Mouse (Mus musculus): ENCODE measurements around the gene Sp7. TPM values are rescaled to one million over a fixed set of nuclear protein-coding genes. Genes with fewer than 3 reads are reported as not detected.

Gene Sp7
- polyA plus RNA-seq (2015; fragmentation: Nextera tagmentation; extraction: Ambion mirVana), result 1.1 and 1.2 TPM in 2 replicates

- H3K36me3 ChIP-seq, result no peaks in the 10 kb centered on the region
- WGBS, result 6% methylated on average over 15 of the region's 15 CpGs
- peak within 1 kb of the TSS; percentile 55 for H3K4me2 ChIP-seq
- H3K9ac ChIP-seq, result peak within 1 kb of the TSS; percentile 66
- peaks cover 67% of the 10 kb centered on the region for H3K27me3 ChIP-seq
- H3K27ac ChIP-seq, result peak within 1 kb of the TSS; percentile 30
- ATAC-seq (ENCODE audit: low FRiP score), result peak; percentile 69; the same call in 1 of the 2 replicates
- peak within 1 kb of the TSS; percentile 33 for H3K4me3 ChIP-seq
- no peaks in the 10 kb centered on the region for H3K9me3 ChIP-seq
- peaks cover 27% of the 10 kb centered on the region for H3K4me1 ChIP-seq (replicated peaks)
Measured at GRCm38 (mm10) chr15:102366733-102367344, at the start of gene Sp7. Sp7 (minus strand) TSS chr15:102367182.

DNA sequence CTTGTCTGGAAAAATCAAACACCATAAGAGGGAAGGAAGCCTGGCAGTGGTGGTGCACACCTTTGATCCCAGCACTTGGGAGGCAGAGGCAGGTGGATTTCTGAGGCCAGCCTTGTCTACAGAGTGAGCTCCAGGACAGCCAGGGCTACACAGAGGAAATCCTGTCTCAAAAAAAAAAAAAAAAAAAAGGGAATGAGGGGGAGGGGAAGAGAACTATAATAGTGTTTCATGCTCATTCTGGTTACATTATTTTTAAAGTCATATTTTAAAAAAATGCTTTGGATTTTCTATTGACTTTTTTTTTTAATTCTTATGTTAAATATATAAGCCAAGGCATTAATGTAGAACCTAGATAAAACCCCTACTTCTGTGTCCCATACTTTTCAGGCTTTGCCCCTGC lies 46.7 kb upstream of the Sp7 start:
- H3K9me3 ChIP-seq, result no peaks in the 10 kb centered on the region
- no peak overlapping the region for H3K9ac ChIP-seq
- H3K36me3 ChIP-seq, result peaks cover 55% of the 10 kb centered on the region
- H3K4me1 ChIP-seq (replicated peaks), result peaks cover 40% of the 10 kb centered on the region
- no peak overlapping the region for H3K27ac ChIP-seq
- H3K27me3 ChIP-seq, result no peaks in the 10 kb centered on the region
- ATAC-seq (ENCODE audit: low FRiP score), result no peak
- no peak overlapping the region for H3K4me2 ChIP-seq
- H3K4me3 ChIP-seq, result no peak overlapping the region

DNA sequence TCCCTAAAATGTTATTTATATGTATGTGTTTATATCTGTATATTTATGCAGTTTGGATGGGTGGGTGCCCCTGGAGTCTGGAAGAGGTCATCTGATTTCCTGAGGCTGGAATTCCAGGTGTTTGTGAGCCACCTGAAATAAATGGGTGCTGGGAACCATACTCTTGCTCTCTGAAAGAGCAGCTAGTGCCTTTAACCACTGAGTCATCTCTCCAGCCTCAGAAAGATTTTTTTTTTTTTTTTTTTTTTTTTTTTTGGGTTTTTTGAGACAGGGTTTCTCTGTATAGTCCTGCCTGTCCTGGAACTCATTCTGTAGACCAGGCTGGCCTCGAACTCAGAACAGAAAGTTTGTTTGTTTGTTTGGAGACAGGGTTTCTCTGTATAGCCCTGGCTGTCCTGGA lies 44.1 kb upstream of the Sp7 start:
- H3K4me1 ChIP-seq (replicated peaks), result peaks cover 55% of the 10 kb centered on the region

GRCm38 (mm10) chr15:102409286-102409685 lies 42.3 kb upstream of the Sp7 start:
- no peaks in the 10 kb centered on the region for H3K9me3 ChIP-seq
- H3K27me3 ChIP-seq, result no peaks in the 10 kb centered on the region
- H3K36me3 ChIP-seq, result peaks cover 56% of the 10 kb centered on the region
- peaks cover 59% of the 10 kb centered on the region for H3K4me1 ChIP-seq (replicated peaks)
- WGBS, result 92% methylated on average over 3 of the region's 3 CpGs
- no peak for ATAC-seq (ENCODE audit: low FRiP score)
- peak overlapping the region; percentile 11; the same call in 1 of the 2 replicates for H3K4me3 ChIP-seq
- peak overlapping the region; percentile 31 for H3K4me2 ChIP-seq
- H3K9ac ChIP-seq, result peak overlapping the region; percentile 31; the same call in 1 of the 2 replicates
- H3K27ac ChIP-seq, result no peak overlapping the region

More for the DNA sequence above, 44.1 kb upstream of the Sp7 start:
- H3K27ac ChIP-seq, result no peak overlapping the region
- 0 out of 2 replicates have a peak overlapping the region, but pooled peaks have one; percentile 12 for H3K4me3 ChIP-seq
- H3K9ac ChIP-seq, result no peak overlapping the region
- ATAC-seq (ENCODE audit: low FRiP score), result no peak
- 100% methylated on average over 1 of the region's 1 CpGs for WGBS
- H3K36me3 ChIP-seq, result peaks cover 58% of the 10 kb centered on the region
- no peaks in the 10 kb centered on the region for H3K27me3 ChIP-seq
- no peaks in the 10 kb centered on the region for H3K9me3 ChIP-seq
- peak overlapping the region; percentile 31 for H3K4me2 ChIP-seq

DNA sequence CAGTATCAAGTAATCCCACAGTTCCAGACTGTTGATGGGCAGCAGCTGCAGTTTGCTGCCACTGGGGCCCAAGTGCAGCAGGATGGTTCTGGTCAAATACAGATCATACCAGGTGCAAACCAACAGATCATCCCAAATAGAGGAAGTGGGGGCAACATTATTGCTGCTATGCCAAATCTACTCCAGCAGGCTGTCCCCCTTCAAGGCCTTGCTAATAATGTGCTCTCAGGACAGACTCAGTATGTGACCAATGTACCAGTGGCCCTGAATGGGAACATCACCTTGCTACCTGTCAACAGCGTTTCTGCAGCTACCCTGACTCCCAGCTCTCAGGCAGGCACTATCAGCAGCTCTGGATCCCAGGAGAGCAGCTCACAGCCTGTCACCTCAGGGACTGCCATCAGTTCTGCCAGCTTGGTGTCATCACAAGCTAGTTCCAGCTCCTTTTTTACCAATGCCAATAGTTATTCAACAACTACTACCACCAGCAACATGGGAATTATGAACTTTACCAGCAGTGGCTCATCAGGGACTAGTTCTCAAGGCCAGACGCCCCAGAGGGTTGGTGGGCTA lies 41.7 kb upstream of the Sp7 start:
- Histone ChIP-seq H3K4me3 (no peak overlapping the region), H3K9me3 (no peaks in the 10 kb centered on the region), H3K4me1 (replicated peaks) (peaks cover 59% of the 10 kb centered on the region), H3K36me3 (peaks cover 50% of the 10 kb centered on the region), H3K27ac (no peak overlapping the region), H3K9ac (peak overlapping the region; percentile 31; the same call in 1 of the 2 replicates), H3K27me3 (no peaks in the 10 kb centered on the region), H3K4me2 (peak overlapping the region; percentile 31; the same call in 1 of the 2 replicates)
- ATAC-seq (ENCODE audit: low FRiP score), result no peak
- 85% methylated on average over 2 of the region's 2 CpGs for WGBS

- H3K4me3 ChIP-seq, result peak overlapping the region; percentile 86; the same call in 1 of the 2 replicates
- no peak for ATAC-seq (ENCODE audit: low FRiP score)
- no peaks in the 10 kb centered on the region for H3K9me3 ChIP-seq
- H3K9ac ChIP-seq, result no peak overlapping the region
- H3K4me1 ChIP-seq (replicated peaks), result peaks cover 59% of the 10 kb centered on the region
- H3K36me3 ChIP-seq, result peaks cover 45% of the 10 kb centered on the region
- no peaks in the 10 kb centered on the region for H3K27me3 ChIP-seq
- no peak overlapping the region for H3K27ac ChIP-seq
- H3K4me2 ChIP-seq, result peak overlapping the region; percentile 57
- WGBS, result 96% methylated on average over 10 of the region's 10 CpGs
Measured at GRCm38 (mm10) chr15:102407681-102408557, 40.9 kb upstream of the Sp7 start.

GRCm38 (mm10) chr15:102406912-102407580 lies 40.1 kb upstream of the Sp7 start:
- Histone ChIP-seq H3K4me2 (peak overlapping the region; percentile 57), H3K4me1 (replicated peaks) (peaks cover 56% of the 10 kb centered on the region)

DNA sequence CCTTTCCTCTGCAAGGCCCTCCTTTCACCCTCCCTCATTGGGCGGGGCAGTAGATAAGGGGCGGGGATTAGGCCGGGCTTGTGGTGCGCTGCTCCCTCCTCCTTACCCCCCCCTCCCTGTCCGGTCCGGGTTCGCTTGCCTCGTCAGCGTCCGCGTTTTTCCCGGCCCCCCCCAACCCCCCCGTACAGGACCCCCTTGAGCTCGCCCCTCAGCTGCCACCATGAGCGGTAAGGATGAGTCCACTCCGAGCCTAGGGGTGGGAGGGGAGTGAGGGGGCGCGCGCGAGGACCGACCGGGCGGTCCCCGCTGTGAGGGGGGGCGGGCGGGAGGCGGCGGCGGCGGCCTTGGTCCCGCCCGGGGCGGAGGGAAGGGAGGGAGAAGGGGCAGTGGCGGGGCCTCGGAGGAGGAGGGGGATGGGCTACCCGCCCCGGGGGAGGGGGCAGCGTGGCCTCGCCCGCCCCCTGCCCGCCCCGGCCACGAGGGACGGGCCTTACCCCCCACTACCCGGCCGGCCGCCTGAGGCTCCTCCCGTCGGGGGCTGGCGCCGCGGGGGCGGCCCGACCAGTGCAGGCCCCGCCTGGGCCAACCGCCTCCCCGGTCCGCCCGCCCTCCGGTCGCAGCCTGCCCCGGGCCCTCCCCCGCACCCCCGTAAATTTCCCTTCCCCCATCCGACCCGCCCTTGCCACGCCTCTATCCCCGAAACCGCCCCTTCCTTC lies 39.4 kb upstream of the Sp7 start:
- Histone ChIP-seq H3K4me3 (peak overlapping the region; percentile 86), H3K4me1 (replicated peaks) (peaks cover 51% of the 10 kb centered on the region), H3K27me3 (no peaks in the 10 kb centered on the region), H3K27ac (peak overlapping the region; percentile 92), H3K4me2 (peak overlapping the region; percentile 57), H3K36me3 (peaks cover 32% of the 10 kb centered on the region), H3K9ac (peak overlapping the region; percentile 94), H3K9me3 (no peaks in the 10 kb centered on the region)
- 1% methylated on average over 15 of the region's 69 CpGs for WGBS
- ATAC-seq (ENCODE audit: low FRiP score), result no peak

More at GRCm38 (mm10) chr15:102406912-102407580, 40.1 kb upstream of the Sp7 start:
- H3K4me3 ChIP-seq, result peak overlapping the region; percentile 86
- H3K9ac ChIP-seq, result peak overlapping the region; percentile 94
- 29% methylated on average over 3 of the region's 3 CpGs for WGBS
- ATAC-seq (ENCODE audit: low FRiP score), result no peak
- H3K9me3 ChIP-seq, result no peaks in the 10 kb centered on the region
- no peaks in the 10 kb centered on the region for H3K27me3 ChIP-seq
- H3K36me3 ChIP-seq, result peaks cover 37% of the 10 kb centered on the region
- H3K27ac ChIP-seq, result peak overlapping the region; percentile 92

DNA sequence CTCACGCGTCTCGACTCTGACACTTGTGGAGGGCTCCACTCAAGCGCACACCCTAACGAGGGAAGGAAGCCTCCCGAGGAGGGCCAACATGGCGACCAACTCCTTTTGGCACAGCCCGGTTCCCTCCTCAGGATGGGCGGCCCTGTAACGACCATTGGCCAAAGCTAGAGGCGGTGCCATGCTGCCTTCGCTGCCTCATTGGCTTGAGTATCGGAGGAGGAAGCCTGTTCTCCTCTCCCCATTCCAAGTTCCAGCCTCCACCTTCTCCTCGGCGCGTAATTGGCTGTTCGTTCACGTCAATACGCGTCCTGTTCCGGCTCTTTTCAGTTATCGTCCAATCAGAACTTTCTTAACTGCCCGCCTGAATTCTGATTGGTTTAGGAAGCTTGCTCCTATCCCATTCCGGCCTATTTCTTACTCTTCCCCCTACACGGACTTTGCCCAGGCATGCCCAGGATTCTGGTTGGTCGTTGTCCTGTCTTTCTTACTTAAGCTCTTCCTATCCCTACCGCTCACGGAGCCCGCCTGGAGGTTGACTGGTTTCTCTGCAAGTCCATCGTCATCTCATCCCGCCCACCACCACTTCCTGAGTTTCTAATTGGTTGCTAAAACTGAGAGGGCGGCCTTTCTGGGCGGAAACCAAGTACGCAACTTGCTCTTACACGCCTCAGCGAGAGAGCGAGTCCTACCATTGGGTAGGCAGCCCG lies 38.7 kb upstream of the Sp7 start, which contains the start of gene Sp1:
Gene Sp1 (plus strand): TSS at position 655 of the 707 bp plus-strand sequence.
- H3K9ac ChIP-seq, result peak within 1 kb of the TSS; percentile 94
- H3K4me1 ChIP-seq (replicated peaks), result peaks cover 43% of the 10 kb centered on the region
- H3K27ac ChIP-seq, result peak within 1 kb of the TSS; percentile 99
- under 1% methylated on average over 38 of the region's 38 CpGs for whole genome bisulfite sequencing
- no peaks in the 10 kb centered on the region for H3K27me3 ChIP-seq
- ATAC-seq (ENCODE audit: low FRiP score), result peak; percentile 99
- peak within 1 kb of the TSS; percentile 86 for H3K4me3 ChIP-seq
- peak within 1 kb of the TSS; percentile 62 for H3K4me2 ChIP-seq
- H3K36me3 ChIP-seq, result peaks cover 28% of the 10 kb centered on the region
- H3K9me3 ChIP-seq, result no peaks in the 10 kb centered on the region

DNA sequence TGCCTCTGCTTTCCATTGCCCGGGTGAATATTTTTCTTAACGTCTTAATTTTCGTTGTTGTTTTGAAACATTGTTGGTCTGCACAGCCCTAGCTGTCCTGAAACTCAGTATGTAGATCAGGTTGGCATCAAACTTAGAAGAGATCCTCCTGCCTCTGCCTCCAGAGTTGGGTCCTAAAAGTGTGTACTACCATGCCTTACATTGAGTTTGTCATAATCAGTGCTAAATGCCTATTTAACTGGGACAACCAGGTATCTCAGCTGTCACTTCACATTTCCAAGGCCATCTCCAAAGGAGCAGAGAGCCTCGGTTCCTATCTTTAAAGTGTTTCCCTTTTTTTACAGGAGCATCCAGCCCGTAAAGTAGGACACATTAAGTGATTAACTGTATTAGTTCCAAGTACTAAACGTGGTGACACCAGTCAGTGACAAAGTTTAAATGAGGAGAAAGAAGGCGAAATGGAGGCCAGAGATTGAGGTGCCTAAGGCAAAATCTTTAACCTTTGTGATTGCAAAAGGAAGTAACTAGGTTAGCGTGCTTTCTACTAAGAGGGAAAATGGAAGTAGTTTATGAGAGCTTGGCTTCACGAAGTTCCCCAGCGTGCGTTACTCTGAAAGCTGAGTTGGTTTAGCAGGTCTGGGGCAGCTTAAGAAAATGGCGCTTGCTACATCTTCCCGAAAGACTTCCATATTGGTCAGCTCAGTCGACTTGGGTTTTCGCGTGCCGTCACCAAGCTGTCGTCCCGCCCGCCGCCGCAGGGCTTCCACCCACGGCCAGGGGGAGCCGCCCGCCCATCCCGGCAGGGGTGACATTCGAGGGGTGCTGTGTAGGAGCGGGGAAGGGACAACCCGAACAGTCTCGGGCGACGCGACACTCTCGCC lies 37.9 kb upstream of the Sp7 start:
- Histone ChIP-seq H3K36me3 (peaks cover 20% of the 10 kb centered on the region), H3K4me1 (replicated peaks) (peaks cover 36% of the 10 kb centered on the region), H3K9ac (peak overlapping the region; percentile 74), H3K27me3 (no peaks in the 10 kb centered on the region), H3K27ac (peak overlapping the region; percentile 99), H3K4me3 (peak overlapping the region; percentile 54), H3K9me3 (no peaks in the 10 kb centered on the region), H3K4me2 (peak overlapping the region; percentile 62)
- 16% methylated on average over 34 of the region's 34 CpGs for WGBS
- ATAC-seq (ENCODE audit: low FRiP score), result no peak
